Mouse (Mus musculus) neural tube, embryonic 14.5 days (tissue): ENCODE results near the gene Zbtb26. TPM values are rescaled to one million over a fixed set of nuclear protein-coding genes. Genes with fewer than 3 reads are reported as not detected.

Source experiments
- ATAC-seq: fragments of 200-750 bp; cut with Nextera tagmentation; 2 replicates; pipeline ENCODE4 v1.8.0; 2017; ENCODE audit warnings: low read depth, mild to moderate bottlenecking, moderate TSS enrichment, moderate library complexity
- H3K27ac ChIP-seq: fragments of 300-500 bp; sonication (generic); 2 replicates; pipeline ENCODE4 v1.5.1; 2014; ENCODE audit warnings: low read depth, mild to moderate bottlenecking, control low read depth, low read length, moderate library complexity, mixed read lengths
- H3K27me3 ChIP-seq: fragments of 300-500 bp; sonication (generic); 2 replicates; pipeline ENCODE4 v1.6.1; 2014; ENCODE audit warnings: low read length; ENCODE audit not compliant: control insufficient read depth, insufficient read depth
- H3K36me3 ChIP-seq: fragments of 300-500 bp; sonication (generic); 2 replicates; pipeline ENCODE4 v1.6.1; 2014; ENCODE audit warnings: low read length, mixed read lengths; ENCODE audit not compliant: control insufficient read depth, insufficient read depth
- H3K4me1 ChIP-seq: fragments of 300-500 bp; sonication (generic); 2 replicates; pipeline ENCODE4 v1.6.1; 2014; ENCODE audit warnings: low read length; ENCODE audit not compliant: control insufficient read depth, insufficient read depth
- H3K4me2 ChIP-seq: fragments of 300-500 bp; sonication (generic); 2 replicates; pipeline ENCODE4 v1.6.1; 2014; ENCODE audit warnings: mild to moderate bottlenecking, low read depth, low read length, control low read depth
- H3K4me3 ChIP-seq: fragments of 300-500 bp; sonication (generic); 2 replicates; pipeline ENCODE4 v1.5.1; 2014; ENCODE audit warnings: low read depth, low read length, control low read depth, mixed read lengths
- H3K9ac ChIP-seq: fragments of 300-500 bp; sonication (generic); replicated peaks from 2 replicates; pipeline ENCODE4 v1.6.1; 2014; ENCODE audit warnings: low read depth, mild to moderate bottlenecking, control low read depth, low read length, mixed read lengths
- H3K9me3 ChIP-seq: fragments of 300-500 bp; sonication (generic); 2 replicates; pipeline ENCODE4 v1.6.1; 2016; ENCODE audit warnings: low read length; ENCODE audit not compliant: control insufficient read depth
- WGBS: fragments of 180-500 bp; shearing (Covaris S2); extraction: QIAGEN DNeasy Blood & Tissue Kit; methylation state at CpG from one replicate; pipeline ENCODE4 v1.1.7; 2014; 5-methylcytosine and 5-hydroxymethylcytosine counted together
- polyA plus RNA-seq: library from polyadenylated mRNA; unstranded; fragments of >200 nt; fragmentation: Nextera tagmentation; extraction: Ambion mirVana; gene quantifications from 2 replicates; pipeline ENCODE4 v1.2.1, GENCODE M21; 2014

Gene Zbtb26
- polyA plus RNA-seq, 1 experiment from 2014 or later: 10.2 TPM

DNA sequence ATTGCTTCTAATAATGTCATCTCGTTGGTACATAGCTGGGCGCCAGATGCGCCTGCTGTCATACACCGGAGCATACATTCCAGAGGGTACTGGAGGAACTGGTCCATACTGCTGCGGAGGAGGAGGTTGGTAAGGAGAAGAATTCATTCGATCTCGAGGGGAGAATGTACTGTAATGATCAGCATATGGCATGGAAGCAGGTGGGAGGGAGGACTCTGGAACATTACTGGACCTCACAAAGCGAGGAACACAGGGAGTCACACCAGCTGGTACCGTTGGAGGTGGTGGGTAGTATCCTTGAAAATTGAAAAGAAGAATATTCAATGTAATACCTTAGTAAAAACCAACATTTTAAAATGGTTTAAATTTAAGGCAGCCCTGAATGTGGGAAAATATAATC is 60.0 kb downstream of the Zbtb26 start:
- Histone ChIP-seq H3K4me2 (no peak overlapping the region), H3K4me3 (no peak overlapping the region), H3K27me3 (no peaks in the 10 kb centered on the region), H3K4me1 (no peaks in the 10 kb centered on the region), H3K9me3 (no peaks in the 10 kb centered on the region), H3K9ac (no peak overlapping the region), H3K27ac (no peak overlapping the region), H3K36me3 (peaks cover 32% of the 10 kb centered on the region)
- no peak for ATAC-seq
- WGBS: 90% methylated on average over 9 of the region's 9 CpGs

Other genes with a start within 250 kb of the Zbtb26 start
- not detected in 2 replicates for gene Olfr366, start 231.6 kb downstream of the Zbtb26 start, polyA plus RNA-seq
- not detected in 2 replicates for gene Olfr368, start 116.6 kb downstream of the Zbtb26 start, polyA plus RNA-seq
- gene Pdcl, start 83.8 kb downstream of the Zbtb26 start, polyA plus RNA-seq: 52.6 and 66.5 TPM in 2 replicates
- gene Rc3h2, start 20.2 kb downstream of the Zbtb26 start, polyA plus RNA-seq: 32.4 and 33.4 TPM in 2 replicates
- gene Zbtb6, start within 50 bp of the Zbtb26 start, polyA plus RNA-seq: 10.4 and 11.7 TPM in 2 replicates
- gene Rabgap1, start 144 bp upstream of the Zbtb26 start, polyA plus RNA-seq: 64.5 and 104 TPM in 2 replicates
- gene Gpr21, start 73.2 kb upstream of the Zbtb26 start, polyA plus RNA-seq: 25.0 and 34.4 TPM in 2 replicates